Mouse (Mus musculus) heart, adult 2 months (tissue): ENCODE data around the gene Spred2.

Source experiments
- CTCF ChIP-seq: fragments of 200-600 bp; IDR thresholded peaks from 2 replicates; pipeline ENCODE4 v1.8.1; 2022; ENCODE audit warnings: antibody characterized with exemption, mild to moderate bottlenecking, moderate library complexity
- POLR2A ChIP-seq: fragments of 200-500 bp; IDR thresholded peaks from 2 replicates; pipeline ENCODE4 v1.6.1; 2011; ENCODE audit warnings: mild to moderate bottlenecking, low read depth, low read length, control low read depth; ENCODE audit not compliant: insufficient read depth

GRCm38 (mm10) chr11:19955701-19956100 is 31.5 kb downstream of the Spred2 start:
- TF ChIP-seq POLR2A: no peak
- no peak for TF ChIP-seq CTCF
